Mouse (Mus musculus): ENCODE data around the gene Tldc2.
A peak's percentile ranks its signal among the peaks of the same experiment; 100 is the strongest.

The Tldc2 gene

GRCm38 (mm10) chr2:157078793-157079700 lies 7.8 kb upstream of the Tldc2 start, which contains the start of gene Soga1:
Gene Soga1, minus strand, starts transcription at chr2:157079254.
- peak; percentile 81 for DNase-seq

- DNase-seq = no peak
Measured at GRCm38 (mm10) chr2:157079701-157080180, 7.1 kb upstream of the Tldc2 start.

- no peak for DNase-seq
Measured at GRCm38 (mm10) chr2:157081331-157081730, 5.5 kb upstream of the Tldc2 start.

- DNase-seq = no peak
Measured at GRCm38 (mm10) chr2:157081960-157082359, 4.9 kb upstream of the Tldc2 start.

- DNase-seq = no peak
Measured at GRCm38 (mm10) chr2:157084831-157085585, 1.8 kb upstream of the Tldc2 start.

GRCm38 (mm10) chr2:157087536-157088317 lies 872 bp downstream of the Tldc2 start:
- DNase-seq = no peak

- DNase-seq = no peak
Measured at GRCm38 (mm10) chr2:157092024-157092423, 5.2 kb downstream of the Tldc2 start.

- DNase-seq = peak; percentile 81
Measured at GRCm38 (mm10) chr2:157095005-157095755, 8.3 kb downstream of the Tldc2 start.

- no peak for DNase-seq
Measured at GRCm38 (mm10) chr2:157099532-157100318, 12.9 kb downstream of the Tldc2 start.

GRCm38 (mm10) chr2:157100319-157100605 lies 13.4 kb downstream of the Tldc2 start:
- DNase-seq = no peak

GRCm38 (mm10) chr2:157101650-157102049 lies 14.8 kb downstream of the Tldc2 start:
- DNase-seq = no peak

GRCm38 (mm10) chr2:157102256-157102655 lies 15.4 kb downstream of the Tldc2 start:
- no peak for DNase-seq

- no peak for DNase-seq
Measured at GRCm38 (mm10) chr2:157104454-157104853, 17.6 kb downstream of the Tldc2 start.

- no peak for DNase-seq
Measured at GRCm38 (mm10) chr2:157108236-157108635, 21.4 kb downstream of the Tldc2 start.

GRCm38 (mm10) chr2:157116964-157117363 lies 30.1 kb downstream of the Tldc2 start:
- DNase-seq = no peak

GRCm38 (mm10) chr2:157118556-157118955 lies 31.7 kb downstream of the Tldc2 start:
- DNase-seq = no peak

- DNase-seq = no peak
Measured at GRCm38 (mm10) chr2:157119075-157119474, 32.2 kb downstream of the Tldc2 start.

GRCm38 (mm10) chr2:157121766-157122165 lies 34.9 kb downstream of the Tldc2 start:
- DNase-seq = no peak

GRCm38 (mm10) chr2:157125246-157125645 lies 38.4 kb downstream of the Tldc2 start:
- DNase-seq = no peak

- DNase-seq = no peak
Measured at GRCm38 (mm10) chr2:157127370-157127769, 40.5 kb downstream of the Tldc2 start.

- peak; percentile 34 for DNase-seq
Measured at GRCm38 (mm10) chr2:157128072-157128471, 41.2 kb downstream of the Tldc2 start.

All from right cerebral cortex, postnatal 14 days (tissue).